Mouse (Mus musculus) cerebellum, adult 9-10 months (tissue): ENCODE results near the gene Vmn1r212.
"Not testable (repeated sequence)": the region's sequence is repeated elsewhere in the genome, so short reads cannot be mapped to it uniquely, and the experiment has no call there.

ENCODE experiments used
- DNase-seq: peaks from one replicate; pipeline ENCODE4 v3.0.0; 2022

Vmn1r212 gene

DNA sequence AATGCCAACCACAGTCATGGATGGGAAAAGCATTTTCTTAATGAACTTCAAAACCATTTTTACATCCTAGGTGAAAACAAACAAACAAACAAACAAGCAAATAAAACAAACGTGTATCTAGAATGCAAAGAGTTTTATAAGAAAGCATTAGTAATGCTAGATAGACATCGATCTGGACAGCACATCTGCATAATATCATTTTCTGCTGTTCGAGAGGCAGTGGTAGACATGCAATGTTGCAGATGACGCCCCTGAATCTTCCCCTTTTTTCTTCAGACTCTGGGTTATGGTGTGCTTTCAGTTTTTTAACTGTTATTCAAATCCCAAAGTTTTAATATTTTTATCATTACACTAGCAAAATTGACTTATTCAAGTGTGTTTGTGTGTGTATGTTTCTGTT is at the start of gene Vmn1r212:
Gene Vmn1r212 (minus strand): TSS at position 101 of the 400 bp plus-strand sequence.
- DNase-seq, result no peak

DNA sequence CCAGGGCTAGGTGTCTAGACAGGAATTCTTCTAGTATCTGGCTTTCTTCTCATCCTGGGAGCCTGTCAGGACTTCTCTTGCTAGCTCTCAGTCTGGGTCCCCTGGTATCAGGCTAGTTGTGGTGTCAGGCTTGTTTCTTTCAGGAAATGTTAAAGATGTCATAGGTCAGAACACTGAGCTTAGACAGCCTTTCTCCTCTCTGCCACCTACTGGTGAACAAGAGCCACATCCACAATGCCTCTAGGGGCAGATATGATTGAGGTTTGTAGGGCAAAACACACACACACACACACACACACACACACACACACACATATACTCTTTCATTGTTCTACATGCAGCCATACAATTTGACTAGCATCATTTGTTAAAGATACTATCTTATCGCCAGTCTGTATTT is 4.7 kb downstream of the Vmn1r212 start:
- no peak for DNase-seq

DNA sequence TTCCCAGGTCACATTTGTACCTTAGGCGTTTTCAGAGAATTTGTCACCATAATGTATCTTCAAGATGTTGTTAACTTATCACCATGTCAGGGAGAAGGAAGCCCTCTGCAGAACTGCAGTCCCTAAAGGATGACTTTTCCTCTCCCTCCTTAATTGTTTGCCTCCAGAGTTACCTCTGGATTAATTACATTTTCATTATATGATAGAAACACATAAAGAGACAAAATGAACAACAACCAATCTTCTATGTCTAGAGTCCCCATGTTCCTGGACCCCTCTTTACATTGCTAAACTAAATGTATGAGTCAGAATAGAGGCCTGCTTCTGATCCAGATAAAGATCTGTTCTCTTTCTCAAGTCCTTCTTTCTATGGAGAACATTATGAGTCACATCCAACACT is 26.5 kb downstream of the Vmn1r212 start, which contains the start of gene Vmn1r211:
Gene Vmn1r211 (minus strand): TSS at position 101 of the 400 bp plus-strand sequence.
- DNase-seq, result no peak

DNA sequence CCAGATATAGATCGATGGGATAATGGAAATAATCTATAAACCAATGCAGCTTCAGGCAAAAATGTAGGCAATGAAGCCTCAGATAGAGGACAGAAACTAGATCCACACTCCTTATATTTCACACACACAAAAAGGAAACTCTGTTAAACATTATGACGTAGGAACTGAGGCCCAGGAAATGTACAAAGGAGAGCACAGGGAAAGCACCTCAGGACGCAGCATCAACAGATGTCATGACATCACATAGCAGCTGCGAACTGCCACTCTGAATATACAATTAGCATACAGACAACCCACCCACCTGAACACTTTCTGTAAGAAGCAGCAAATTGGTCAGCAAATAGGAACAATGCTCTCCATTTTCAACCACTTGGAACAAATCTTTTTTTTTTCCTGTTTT is 29.2 kb downstream of the Vmn1r212 start:
- DNase-seq, result no peak

DNA sequence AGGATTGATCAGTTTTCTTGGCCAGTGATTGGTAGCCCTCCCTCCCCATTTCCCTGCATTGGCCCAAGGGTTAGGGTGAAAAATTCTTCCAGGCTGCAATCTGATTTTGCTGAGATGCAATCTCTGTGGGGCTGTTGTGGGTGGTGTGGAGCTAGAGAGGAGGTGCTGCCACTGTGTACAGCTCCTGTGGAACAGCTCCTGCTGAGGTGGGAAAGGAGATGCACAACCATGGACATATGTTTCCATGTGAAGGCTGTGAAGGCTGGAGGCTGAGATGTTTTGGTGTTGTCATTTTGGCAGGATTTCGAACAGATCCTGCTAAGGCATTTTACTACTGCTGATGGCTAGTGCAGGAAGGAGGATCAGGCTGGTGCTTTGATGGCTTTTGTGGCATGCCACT is 37.2 kb downstream of the Vmn1r212 start:
- DNase-seq, result no peak

DNA sequence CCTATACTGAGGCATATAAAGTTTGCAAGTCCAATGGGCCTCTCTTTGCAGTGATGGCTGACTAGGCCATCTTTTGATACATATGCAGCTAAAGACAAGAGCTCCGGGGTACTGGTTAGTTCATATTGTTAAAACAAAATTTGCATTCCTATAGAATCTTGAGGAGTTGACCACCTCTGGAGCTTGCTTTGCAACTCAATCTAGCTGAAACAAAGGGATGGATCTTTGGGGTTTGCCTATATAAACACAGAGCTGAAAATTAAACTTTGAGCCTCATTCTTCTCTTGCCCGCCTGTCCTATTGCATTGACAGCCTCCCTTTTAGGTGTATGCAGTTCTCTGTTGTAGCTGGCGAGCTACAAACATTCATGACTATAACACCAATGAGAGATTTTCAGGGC is 39.7 kb downstream of the Vmn1r212 start:
- DNase-seq, result not testable (repeated sequence)
